Mouse (Mus musculus) myocyte (in vitro differentiated cells): ENCODE results near the gene Kif2a. TPM values are rescaled to one million over a fixed set of nuclear protein-coding genes. Genes with fewer than 3 reads are reported as not detected.

Source experiments
- H3K27me3 ChIP-seq: one replicate; pipeline ENCODE4 v1.6.1; 2011; ENCODE audit not compliant: control insufficient read depth, insufficient read depth, insufficient read length
- H3K36me3 ChIP-seq: one replicate; pipeline ENCODE4 v1.6.1; 2011; ENCODE audit not compliant: control insufficient read depth, insufficient read depth
- H3K4me2 ChIP-seq: one replicate; pipeline ENCODE4 v1.6.1; 2011; ENCODE audit warnings: low read depth, control low read depth
- H3K4me3 ChIP-seq: one replicate; pipeline ENCODE4 v1.5.1; 2011; ENCODE audit warnings: mild to moderate bottlenecking, control low read depth, moderate library complexity
- H3K79me2 ChIP-seq: one replicate; pipeline ENCODE4 v1.6.1; 2011; ENCODE audit not compliant: control insufficient read depth, insufficient read depth
- H3ac ChIP-seq: one replicate; pipeline ENCODE4 v1.6.1; 2011; ENCODE audit not compliant: control insufficient read depth, insufficient read length
- CEBPB ChIP-seq: IDR thresholded peaks from 2 replicates; pipeline ENCODE4 v1.6.1; 2011; ENCODE audit warnings: mild to moderate bottlenecking, moderate library complexity; ENCODE audit not compliant: poor library complexity, insufficient read depth, severe bottlenecking
- E2F4 ChIP-seq: IDR thresholded peaks from one replicate; pipeline ENCODE4 v1.6.1; 2011; ENCODE audit warnings: mild to moderate bottlenecking, control low read depth, moderate library complexity; ENCODE audit not compliant: insufficient read depth
- MAX ChIP-seq: IDR thresholded peaks from one replicate; pipeline ENCODE4 v1.6.1; 2011; ENCODE audit warnings: low read depth, mild to moderate bottlenecking, control low read depth
- MYOD1 ChIP-seq, 3 experiments: IDR thresholded peaks; one replicate each; pipeline ENCODE4 v1.6.1; 2011; ENCODE audit warnings: control low read depth in 2 of 3, low read depth in 2 of 3, mild to moderate bottlenecking in 2 of 3, moderate library complexity in 1 of 3; ENCODE audit not compliant: insufficient read length in 2 of 3, control insufficient read depth in 1 of 3
- MYOG ChIP-seq, 3 experiments: IDR thresholded peaks; one replicate each; pipeline ENCODE4 v1.6.1; 2011; ENCODE audit warnings: control low read depth in 2 of 3, low read depth in 2 of 3, mild to moderate bottlenecking in 2 of 3; ENCODE audit not compliant: insufficient read length in 2 of 3, control insufficient read depth in 1 of 3, insufficient read depth in 1 of 3
- POLR2A ChIP-seq: IDR thresholded peaks from one replicate; pipeline ENCODE4 v1.6.1; 2011; ENCODE audit warnings: low read depth, mild to moderate bottlenecking, control low read depth, moderate library complexity; ENCODE audit not compliant: insufficient read length
- POLR2AphosphoS2 ChIP-seq: IDR thresholded peaks from one replicate; pipeline ENCODE4 v1.6.1; 2011; ENCODE audit warnings: low read depth, control low read depth; ENCODE audit not compliant: insufficient read length
- REST ChIP-seq: IDR thresholded peaks from one replicate; pipeline ENCODE4 v1.6.1; 2011; ENCODE audit warnings: mild to moderate bottlenecking, control low read depth, moderate library complexity; ENCODE audit not compliant: insufficient read depth, insufficient read length
- SRF ChIP-seq: IDR thresholded peaks from one replicate; pipeline ENCODE4 v1.6.1; 2011; ENCODE audit warnings: low read depth; ENCODE audit not compliant: control insufficient read depth, insufficient read length
- TCF12 ChIP-seq: IDR thresholded peaks from one replicate; pipeline ENCODE4 v1.6.1; 2011; ENCODE audit warnings: mild to moderate bottlenecking, control low read depth; ENCODE audit not compliant: poor library complexity, insufficient read depth, severe bottlenecking
- TCF3 ChIP-seq: IDR thresholded peaks from one replicate; pipeline ENCODE4 v1.6.1; 2011; ENCODE audit warnings: low read depth, control low read depth; ENCODE audit not compliant: insufficient read length
- USF1 ChIP-seq: IDR thresholded peaks from one replicate; pipeline ENCODE4 v1.6.1; 2011; ENCODE audit warnings: low read depth, mild to moderate bottlenecking, control low read depth, moderate library complexity
- polyA plus RNA-seq: library from polyadenylated mRNA; unstranded; fragments of >200 nt; fragmentation: generic; extraction: Trizol; gene quantifications from one replicate; pipeline ENCODE4 v1.2.1, GENCODE M21; 2012; ENCODE audit warnings: missing spikeins

Kif2a gene
- polyA plus RNA-seq, 1 experiment, result 14.9 TPM

DNA sequence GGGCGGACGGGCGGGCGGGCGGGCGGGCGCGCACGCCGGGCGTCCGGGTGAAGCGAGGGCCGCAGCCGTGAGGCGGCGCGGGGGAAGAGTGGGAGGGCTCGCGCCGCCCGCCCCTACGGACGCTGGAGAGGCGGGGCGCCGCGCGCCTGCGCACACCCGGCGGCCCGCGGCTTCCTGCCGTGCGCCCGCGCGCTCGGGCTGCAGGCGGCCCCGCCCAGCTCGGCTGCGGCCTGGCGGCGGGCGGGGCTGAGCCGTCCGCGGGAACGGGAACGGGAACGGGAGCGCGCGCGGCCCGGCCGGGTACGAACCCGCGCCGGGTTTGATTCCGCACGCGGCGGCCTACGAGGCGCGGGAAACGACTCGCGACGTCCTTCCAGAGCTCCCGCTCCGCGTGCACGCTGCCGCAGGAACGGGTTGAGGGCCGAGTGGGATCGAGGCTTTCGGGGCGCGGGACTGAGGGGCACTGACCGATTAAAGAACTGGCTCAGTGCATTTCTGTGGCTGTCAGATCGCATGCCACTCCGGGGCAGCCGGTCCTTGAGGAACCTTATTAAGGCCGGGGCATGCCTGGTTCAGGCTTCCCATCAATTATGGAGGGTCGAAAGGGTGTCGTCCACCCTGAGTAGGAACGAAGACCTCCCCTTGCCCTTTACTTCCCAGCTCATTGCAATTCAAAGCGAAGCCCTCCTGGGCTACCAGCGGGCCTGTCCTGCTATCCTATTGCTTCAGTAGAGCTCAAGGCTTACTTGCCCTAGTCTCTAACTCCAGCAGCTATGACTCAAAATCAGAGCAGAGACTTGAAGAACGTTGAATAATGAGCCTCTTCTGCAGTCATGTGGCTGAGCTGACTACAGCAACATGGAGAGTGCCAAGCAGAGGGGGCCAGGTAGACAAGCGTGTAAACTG is 593 bp upstream of the Kif2a start:
- H3K4me2 ChIP-seq, result peak overlapping the region; percentile 81
- TF ChIP-seq POLR2AphosphoS2 (peak; percentile 64), TCF12 (no peak), POLR2A (peak; percentile 64), TCF3 (no peak)

DNA sequence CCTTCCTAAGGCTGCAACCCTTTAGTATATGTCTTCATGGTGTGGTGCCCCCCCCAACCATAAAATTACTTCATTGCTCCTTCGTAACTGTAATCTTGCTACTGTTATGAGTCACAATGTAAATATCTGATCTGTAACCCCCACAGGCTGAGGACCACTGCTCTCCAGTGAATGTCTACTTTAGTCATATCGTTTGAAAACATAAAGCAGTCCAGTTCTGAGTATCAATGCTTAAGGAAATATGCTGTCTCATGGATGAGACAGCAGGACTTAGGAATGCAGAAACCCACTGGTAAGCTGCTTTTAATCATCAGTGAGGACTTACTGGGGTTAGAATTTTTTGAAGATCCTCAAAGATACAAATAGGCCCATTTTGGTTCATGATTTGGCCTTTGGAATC is 2.5 kb downstream of the Kif2a start:
- peak overlapping the region; percentile 86 for H3K4me2 ChIP-seq
- no peak overlapping the region for H3K4me3 ChIP-seq

More for the DNA sequence above, 593 bp upstream of the Kif2a start:
- Histone ChIP-seq H3K4me3 (peak overlapping the region; percentile 58), H3K36me3 (no peaks in the 10 kb centered on the region), H3K79me2 (peaks cover 41% of the 10 kb centered on the region), H3ac (peak overlapping the region; percentile 87), H3K27me3 (no peaks in the 10 kb centered on the region)

DNA sequence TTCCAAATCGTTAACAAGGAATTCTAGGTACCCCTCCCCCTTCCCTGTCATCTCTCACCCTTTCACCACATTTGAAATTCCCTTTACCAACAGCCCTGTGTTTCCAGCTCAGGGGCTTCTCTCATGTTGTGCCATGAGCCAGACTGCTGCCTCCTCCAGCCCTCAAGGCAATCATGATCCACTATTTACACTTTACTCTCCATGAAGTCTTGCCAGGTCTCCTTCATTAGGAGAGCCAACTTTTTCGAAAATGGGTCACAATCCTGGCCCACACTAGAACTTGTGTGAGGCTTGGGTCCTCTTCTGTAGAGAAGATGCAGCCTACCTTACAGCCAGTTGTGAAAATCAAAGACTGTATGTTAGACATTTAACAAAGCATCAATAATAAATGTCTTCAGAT is 8.0 kb downstream of the Kif2a start:
- TF ChIP-seq CEBPB, result no peak
- TF ChIP-seq POLR2AphosphoS2, result no peak
- no peak for TF ChIP-seq REST
- no peaks in the 10 kb centered on the region for H3K27me3 ChIP-seq
- peaks cover 100% of the 10 kb centered on the region for H3K79me2 ChIP-seq
- no peak overlapping the region for H3K4me3 ChIP-seq
- no peak overlapping the region for H3K4me2 ChIP-seq
- H3ac ChIP-seq, result no peak overlapping the region
- no peaks in the 10 kb centered on the region for H3K36me3 ChIP-seq

More for the DNA sequence above, 2.5 kb downstream of the Kif2a start:
- no peak overlapping the region for H3ac ChIP-seq
- H3K79me2 ChIP-seq, result peaks cover 72% of the 10 kb centered on the region
- no peaks in the 10 kb centered on the region for H3K27me3 ChIP-seq
- TF ChIP-seq POLR2A (no peak), REST (no peak), POLR2AphosphoS2 (no peak), E2F4 (no peak), CEBPB (no peak)
- H3K36me3 ChIP-seq, result no peaks in the 10 kb centered on the region

DNA sequence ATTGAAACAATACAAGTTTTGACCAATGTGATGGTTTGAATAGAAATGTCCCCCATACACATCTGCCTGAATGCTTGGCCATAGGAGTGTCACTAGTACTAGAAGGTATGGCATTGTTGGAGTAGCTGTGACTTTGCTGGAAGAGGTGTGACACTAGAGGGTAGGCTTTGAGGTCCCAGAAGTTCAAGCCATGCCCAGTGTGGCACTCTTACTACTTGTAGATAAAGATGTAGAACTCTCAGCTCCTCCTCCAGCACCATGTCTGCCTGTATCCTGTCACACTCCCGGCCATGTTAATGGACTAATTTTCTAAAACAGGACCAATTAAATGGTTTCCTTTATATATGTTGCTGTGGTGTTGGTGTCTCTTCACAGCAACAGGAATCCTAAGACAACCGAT is 10.3 kb downstream of the Kif2a start:
- Histone ChIP-seq H3K4me3 (no peak overlapping the region), H3ac (no peak overlapping the region), H3K79me2 (peaks cover 100% of the 10 kb centered on the region), H3K27me3 (no peaks in the 10 kb centered on the region), H3K36me3 (no peaks in the 10 kb centered on the region), H3K4me2 (no peak overlapping the region)
- TF ChIP-seq USF1, result no peak
- no peak for TF ChIP-seq MYOD1 (IDR thresholded peaks at IDR 0.05; ENCODE audit: control insufficient read depth in 1 of 3, insufficient read length in 2 of 3, low read depth in 2 of 3)
- TF ChIP-seq TCF3, result no peak
- TF ChIP-seq E2F4, result no peak
- TF ChIP-seq TCF12, result no peak

DNA sequence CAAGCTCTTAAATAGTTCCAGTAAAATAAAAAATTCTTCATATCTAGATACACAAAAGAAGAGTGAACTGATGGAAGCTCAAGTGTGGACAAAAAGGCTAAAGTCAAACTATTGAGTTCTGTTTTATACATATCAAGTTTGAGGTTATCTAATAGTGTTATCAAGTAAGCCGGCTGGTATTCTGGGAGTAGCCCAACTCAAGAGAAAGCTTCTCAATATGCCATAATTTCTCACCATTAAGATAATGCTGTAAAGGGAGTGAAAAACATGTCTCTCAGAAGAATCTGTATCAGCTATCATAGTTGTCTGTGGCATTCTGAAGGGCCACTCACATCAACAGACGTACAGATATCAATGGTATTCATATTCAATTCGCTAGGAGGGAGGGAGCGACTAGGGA is 13.8 kb downstream of the Kif2a start:
- Histone ChIP-seq H3K36me3 (no peaks in the 10 kb centered on the region), H3K4me3 (no peak overlapping the region), H3ac (no peak overlapping the region), H3K27me3 (no peaks in the 10 kb centered on the region), H3K4me2 (no peak overlapping the region), H3K79me2 (peaks cover 98% of the 10 kb centered on the region)
- TF ChIP-seq POLR2AphosphoS2 (no peak), CEBPB (no peak), REST (no peak), TCF12 (no peak), USF1 (no peak), SRF (no peak), TCF3 (no peak), MYOG (IDR thresholded peaks at IDR 0.05; ENCODE audit: control insufficient read depth in 1 of 3, insufficient read depth in 1 of 3, insufficient read length in 2 of 3, low read depth in 2 of 3) (no peak), MYOD1 (IDR thresholded peaks at IDR 0.05; ENCODE audit: control insufficient read depth in 1 of 3, insufficient read length in 2 of 3, low read depth in 2 of 3) (no peak), MAX (no peak), POLR2A (no peak), E2F4 (no peak)
